In genomic region chr4:151904098-151904497, GRCm38 (mm10) we compare ENCODE assay signal across 11 mouse cellular contexts. TPM values are rescaled to one million over a fixed set of nuclear protein-coding genes. Genes with fewer than 3 reads are reported as not detected.
A peak's percentile ranks its signal among the peaks of the same experiment; 100 is the strongest.
DNase-seq lines count a peak whose midpoint lies in the region; ATAC-seq lines count a peak whose summit lies in the region.
"Had no signal": no experiment of that assay in that cellular context is flagged by ENCODE, and none has a peak within 500 bp of the region (broad histone marks: within the 10 kb centered on the region; RNA-seq: fewer than 3 reads in every experiment).

No protein-coding gene starts in this region.

- no peak overlapping the region for H3K4me2 ChIP-seq in embryonic facial prominence, embryonic 14.5 days (ENCODE audit: low read depth, low read length)
- H3K4me2 ChIP-seq in lung, embryonic 16.5 days (ENCODE audit: low read depth, low read length) = no peak overlapping the region

- WGBS in embryonic facial prominence, embryonic 14.5 days = 42% methylated on average over 11 of the region's 11 CpGs
- 64% methylated on average over 11 of the region's 11 CpGs for WGBS in embryonic facial prominence, embryonic 10.5 days
- WGBS in lung, embryonic 16.5 days = 35% methylated on average over 11 of the region's 11 CpGs

- H3K27ac ChIP-seq in embryonic facial prominence, embryonic 14.5 days (replicated peaks; ENCODE audit: low read depth, low read length) = no peak overlapping the region
- no peak overlapping the region for H3K27ac ChIP-seq in embryonic facial prominence, embryonic 10.5 days (replicated peaks)
- H3K27ac ChIP-seq in lung, embryonic 16.5 days (ENCODE audit: low read length) = no peak overlapping the region

- H3K4me1 ChIP-seq in embryonic facial prominence, embryonic 14.5 days (ENCODE audit: control insufficient read depth, insufficient read depth, low read length) = no peaks in the 10 kb centered on the region
- peaks cover 22% of the 10 kb centered on the region for H3K4me1 ChIP-seq in embryonic facial prominence, embryonic 10.5 days
- peaks cover 15% of the 10 kb centered on the region for H3K4me1 ChIP-seq in lung, embryonic 16.5 days (replicated peaks; ENCODE audit: control insufficient read depth, insufficient read depth, low read length)

- no peaks in the 10 kb centered on the region for H3K36me3 ChIP-seq in embryonic facial prominence, embryonic 14.5 days (ENCODE audit: control insufficient read depth, insufficient read depth, low read length)
- H3K36me3 ChIP-seq in embryonic facial prominence, embryonic 10.5 days (replicated peaks) = no peaks in the 10 kb centered on the region
- no peaks in the 10 kb centered on the region for H3K36me3 ChIP-seq in lung, embryonic 16.5 days (ENCODE audit: control insufficient read depth, insufficient read depth, low read length)

- H3K27me3 ChIP-seq in embryonic facial prominence, embryonic 14.5 days (replicated peaks; ENCODE audit: control insufficient read depth, insufficient read depth, low read length) = 0 out of 2 replicates have a peak, but pooled peaks cover 3% of the 10 kb centered on the region
- peaks cover 18% of the 10 kb centered on the region for H3K27me3 ChIP-seq in embryonic facial prominence, embryonic 10.5 days (replicated peaks; ENCODE audit: low read depth, poor library complexity, severe bottlenecking)
- peaks cover 6% of the 10 kb centered on the region for H3K27me3 ChIP-seq in lung, embryonic 16.5 days (ENCODE audit: control insufficient read depth, insufficient read depth, low read depth, low read length)

- H3K9ac ChIP-seq in embryonic facial prominence, embryonic 14.5 days (ENCODE audit: low read depth, low read length) = no peak overlapping the region
- no peak overlapping the region for H3K9ac ChIP-seq in lung, embryonic 16.5 days (ENCODE audit: low read length)
- H3K9ac ChIP-seq: forebrain, postnatal 0 days; liver, postnatal 0 days had no signal

- no peaks in the 10 kb centered on the region for H3K9me3 ChIP-seq in embryonic facial prominence, embryonic 14.5 days (ENCODE audit: control insufficient read depth, low read length)
- H3K9me3 ChIP-seq in embryonic facial prominence, embryonic 10.5 days = no peaks in the 10 kb centered on the region
- no peaks in the 10 kb centered on the region for H3K9me3 ChIP-seq in lung, embryonic 16.5 days (ENCODE audit: control insufficient read depth, low read length)

- H3K4me3 ChIP-seq in embryonic facial prominence, embryonic 14.5 days (ENCODE audit: low read depth, low read length) = no peak overlapping the region
- no peak overlapping the region for H3K4me3 ChIP-seq in embryonic facial prominence, embryonic 10.5 days
- H3K4me3 ChIP-seq in lung, embryonic 16.5 days (ENCODE audit: low read length) = no peak overlapping the region

- intact Hi-C loops in heart, postnatal 14 days (cut with DNase I) = loop anchor here (2.0 kb wide), 1 partner anchor 15 kb away; no protein-coding TSS in a partner anchor
- intact Hi-C loops in left cerebral cortex, postnatal 14 days (cut with DNase I) = no loop called here

- peak; percentile 38 for DNase-seq in embryonic facial prominence, embryonic 14.5 days (ENCODE audit: low spot score)
- DNase-seq in embryonic facial prominence, embryonic 10.5 days (ENCODE audit: low spot score) = no peak
- DNase-seq in brain, adult 2 months (ENCODE audit: low read depth, low spot score) = peak; percentile 22
- peak; percentile 67 to 75 for DNase-seq in heart, postnatal 14 days
- no peak for DNase-seq in left cerebral cortex, adult 8-10 months (ENCODE audit: low spot score in 2 of 2)
- DNase-seq in left cerebral cortex, postnatal 14 days (ENCODE audit: low spot score in 2 of 2) = no peak
- DNase-seq in layer of hippocampus, adult 9-11 months = no peak
- DNase-seq: forebrain, postnatal 0 days; liver, postnatal 0 days had no signal

- no peak; the same call in 1 of the 2 replicates for ATAC-seq in embryonic facial prominence, embryonic 14.5 days (ENCODE audit: low read depth)
- ATAC-seq in lung, embryonic 16.5 days (ENCODE audit: low read depth) = peak; percentile 68; the same call in 1 of the 2 replicates
- ATAC-seq: forebrain, postnatal 0 days; hindbrain, embryonic 16.5 days; liver, postnatal 0 days had no signal

RNA-seq across cellular contexts. Expression of gene Dnajc11, which starts 29.4 kb away (rescaled TPM):
- 47.5 and 53.1 TPM in 2 replicates for polyA plus RNA-seq in embryonic facial prominence, embryonic 14.5 days (2014; fragmentation: Nextera tagmentation; extraction: Ambion mirVana)
- 113 and 121 TPM in 2 replicates for polyA plus RNA-seq in embryonic facial prominence, embryonic 10.5 days (2016; fragmentation: Nextera tagmentation; extraction: Ambion mirVana)
- 100 to 1,000 TPM in 1 of 2 experiments, 10 to 100 TPM in 1; 94.7 to 103 TPM for total RNA-seq in heart, postnatal 14 days (2021)
- polyA plus RNA-seq in lung, embryonic 16.5 days (2015; fragmentation: Nextera tagmentation; extraction: Ambion mirVana) = 56.4 and 57.1 TPM in 2 replicates
- 10 to 100 TPM; 51.5 to 75.7 (median 62.5) TPM for total RNA-seq in left cerebral cortex, adult 8-10 months (2022)
- total RNA-seq in left cerebral cortex, postnatal 14 days (2021) = 10 to 100 TPM; 70.8 to 74.7 TPM

RNA-seq across cellular contexts. Expression of gene Camta1, which starts 42.4 kb away (rescaled TPM):
- polyA plus RNA-seq in embryonic facial prominence, embryonic 14.5 days (2014; fragmentation: Nextera tagmentation; extraction: Ambion mirVana) = 77.3 and 88.0 TPM in 2 replicates
- polyA plus RNA-seq in embryonic facial prominence, embryonic 10.5 days (2016; fragmentation: Nextera tagmentation; extraction: Ambion mirVana) = 104 and 110 TPM in 2 replicates
- 100 to 1,000 TPM; 193 to 199 TPM for total RNA-seq in heart, postnatal 14 days (2021)
- 59.4 and 89.4 TPM in 2 replicates for polyA plus RNA-seq in lung, embryonic 16.5 days (2015; fragmentation: Nextera tagmentation; extraction: Ambion mirVana)
- 100 to 1,000 TPM; 236 to 263 (median 255) TPM for total RNA-seq in left cerebral cortex, adult 8-10 months (2022)
- 100 to 1,000 TPM; 194 to 203 TPM for total RNA-seq in left cerebral cortex, postnatal 14 days (2021)

Comparison
In these comparisons a context has a peak if more than half of its experiments do, and no peak if none do; other contexts are left out.
1. DNase-seq: peak in embryonic facial prominence, embryonic 14.5 days (single experiment), brain, adult 2 months (single experiment) and heart, postnatal 14 days (2 of 2); none in embryonic facial prominence, embryonic 10.5 days (single experiment), left cerebral cortex, adult 8-10 months (0 of 2), left cerebral cortex, postnatal 14 days (0 of 2) and layer of hippocampus, adult 9-11 months (single experiment).